Mouse (Mus musculus): ENCODE results near the gene Rpl13. TPM values are rescaled to one million over a fixed set of nuclear protein-coding genes. Genes with fewer than 3 reads are reported as not detected.
"Not testable (repeated sequence)": the region's sequence is repeated elsewhere in the genome, so short reads cannot be mapped to it uniquely, and the experiment has no call there.

Rpl13 gene
- total RNA-seq (2021): 100 to 1,000 TPM; 467 to 496 TPM
- long read RNA-seq, transcript Rpl13-201 (6 exons, 780 nt): major isoform, 194 of 203 reads
- long read RNA-seq, partial matches to known transcripts: 7 of 203 reads
- long read RNA-seq, other reads (novel, unspliced or antisense): 1 of 203 reads

GRCm38 (mm10) chr8:123101735-123102685 is at the start of gene Rpl13:
Rpl13 (plus strand) TSS chr8:123102350.
- DNase-seq (ENCODE audit: low spot score in 2 of 2): peak; percentile 96 to 99

DNA sequence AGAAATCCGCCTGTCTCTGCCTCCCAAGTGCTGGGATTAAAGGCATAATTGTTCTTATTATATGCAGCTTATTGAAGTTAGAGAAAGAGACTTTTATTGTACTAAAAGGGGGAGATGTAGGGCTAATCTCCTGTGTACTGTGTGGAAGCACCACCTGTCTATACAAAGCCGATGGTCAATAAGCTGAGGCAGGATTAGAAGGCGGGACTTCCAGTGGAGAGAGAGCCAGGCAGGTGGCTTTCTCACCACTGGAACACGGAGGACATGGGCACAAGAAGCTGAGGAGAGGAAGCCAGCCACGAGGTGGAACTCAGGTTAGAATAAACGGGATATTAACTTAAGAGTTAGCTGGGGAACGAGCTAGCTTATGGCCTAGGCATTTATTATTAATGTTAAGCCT is 39.4 kb upstream of the Rpl13 start, which contains the start of gene Spg7:
Spg7 (plus strand) TSS at position 222 of the 400 bp plus-strand sequence.
- no peak for DNase-seq (ENCODE audit: low spot score in 2 of 2)

- DNase-seq (ENCODE audit: low spot score in 2 of 2): no peak
Observed at GRCm38 (mm10) chr8:123064072-123064471, 38.1 kb upstream of the Rpl13 start.

GRCm38 (mm10) chr8:123064809-123065213 is 37.3 kb upstream of the Rpl13 start:
- no peak for DNase-seq (ENCODE audit: low spot score in 2 of 2)

GRCm38 (mm10) chr8:123065214-123066100 is 36.7 kb upstream of the Rpl13 start:
- peak; percentile 95 to 97 for DNase-seq (ENCODE audit: low spot score in 2 of 2)

DNA sequence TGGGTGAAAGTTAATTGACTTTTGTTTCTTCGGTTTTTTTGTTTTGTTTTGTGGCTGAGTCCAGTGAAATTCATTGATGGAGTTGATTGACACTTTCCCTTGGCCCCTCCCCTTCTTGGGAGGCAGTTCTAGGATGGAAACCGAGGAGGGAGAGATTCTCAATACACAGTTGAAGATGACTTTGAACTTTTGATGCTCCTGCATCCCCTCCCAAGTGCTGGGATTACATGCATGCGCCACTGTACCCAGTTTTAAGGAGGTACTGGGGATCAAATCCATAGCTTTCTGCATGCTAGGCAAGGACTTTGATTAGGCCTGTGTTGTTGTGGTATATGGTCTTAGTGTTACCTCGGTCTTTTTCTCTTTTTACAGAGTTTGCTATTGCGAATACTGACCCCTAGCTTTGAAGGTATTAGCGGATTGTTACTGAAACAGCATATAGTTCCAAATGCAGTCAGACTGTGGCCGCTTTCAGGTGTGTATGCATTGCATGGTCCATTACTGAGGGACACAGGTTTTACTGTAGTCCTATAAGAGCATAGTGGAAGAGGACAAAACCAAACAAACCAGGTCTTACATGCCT is 36.0 kb upstream of the Rpl13 start:
- no peak for DNase-seq (ENCODE audit: low spot score in 2 of 2)

DNA sequence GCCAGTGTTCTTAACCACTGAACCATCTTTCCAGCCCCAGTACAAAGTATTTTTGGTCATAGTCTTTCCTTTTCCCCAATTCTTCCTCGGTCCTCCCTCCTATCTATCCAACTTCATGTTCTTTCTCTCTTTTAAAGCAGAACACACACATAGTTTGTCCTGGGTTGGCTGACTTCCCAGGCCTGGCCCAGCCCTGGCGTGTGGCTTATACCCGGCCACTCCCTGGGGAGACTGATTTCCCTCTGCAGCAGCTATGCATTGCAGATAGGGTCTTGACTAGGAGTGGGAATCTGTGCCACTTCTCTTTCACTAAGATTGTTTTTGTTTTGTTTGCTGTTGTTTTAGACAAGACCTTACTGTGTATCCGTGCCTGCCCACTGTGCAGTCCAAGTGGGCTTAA is 31.0 kb upstream of the Rpl13 start:
- no peak for DNase-seq (ENCODE audit: low spot score in 2 of 2)

GRCm38 (mm10) chr8:123077213-123077612 is 24.9 kb upstream of the Rpl13 start:
- DNase-seq (ENCODE audit: low spot score in 2 of 2): no peak

DNA sequence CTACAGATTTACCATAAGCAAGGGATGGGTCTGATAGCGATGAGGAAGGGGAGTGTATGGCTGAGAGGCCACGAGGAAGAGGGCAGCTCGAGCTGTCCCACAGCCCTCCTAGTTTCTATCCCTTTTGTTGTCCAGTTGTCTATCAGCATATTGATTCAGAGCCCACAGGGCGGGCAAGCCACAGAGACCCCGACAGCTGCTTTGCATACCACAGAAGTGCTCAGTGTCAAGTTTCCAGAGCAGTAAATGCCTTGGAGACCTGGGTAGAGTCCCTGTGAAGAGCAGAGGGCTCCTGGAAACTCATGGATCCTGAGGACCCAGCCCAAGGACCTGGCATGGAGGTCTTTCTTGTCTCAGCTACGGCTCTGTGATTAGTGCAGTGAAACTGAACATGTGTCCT is 19.2 kb upstream of the Rpl13 start:
- DNase-seq (ENCODE audit: low spot score in 2 of 2): no peak

DNA sequence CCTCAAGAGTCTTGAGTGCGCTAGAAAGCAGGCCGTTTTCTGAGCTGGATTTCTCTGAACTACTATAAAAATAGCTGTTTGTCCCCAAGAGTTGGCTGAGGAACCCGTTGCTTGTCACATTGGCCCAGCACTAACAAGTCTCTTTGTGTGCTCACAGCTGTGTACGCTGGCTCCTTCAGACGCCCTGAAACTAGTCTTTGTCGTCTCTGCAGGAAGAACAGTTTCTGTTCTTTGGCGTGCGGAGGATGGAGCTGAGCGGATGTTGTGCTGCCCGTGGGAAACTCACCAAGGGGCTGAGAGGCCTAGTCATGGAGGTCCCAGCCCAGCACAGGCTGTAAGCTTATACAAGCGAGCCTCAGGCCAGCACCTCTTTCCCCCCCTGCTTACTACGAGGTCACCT is 18.5 kb upstream of the Rpl13 start:
- DNase-seq (ENCODE audit: low spot score in 2 of 2): peak in 1 of 2 experiments; percentile 66

- no peak for DNase-seq (ENCODE audit: low spot score in 2 of 2)
Observed at GRCm38 (mm10) chr8:123087289-123087688, 14.9 kb upstream of the Rpl13 start.

DNA sequence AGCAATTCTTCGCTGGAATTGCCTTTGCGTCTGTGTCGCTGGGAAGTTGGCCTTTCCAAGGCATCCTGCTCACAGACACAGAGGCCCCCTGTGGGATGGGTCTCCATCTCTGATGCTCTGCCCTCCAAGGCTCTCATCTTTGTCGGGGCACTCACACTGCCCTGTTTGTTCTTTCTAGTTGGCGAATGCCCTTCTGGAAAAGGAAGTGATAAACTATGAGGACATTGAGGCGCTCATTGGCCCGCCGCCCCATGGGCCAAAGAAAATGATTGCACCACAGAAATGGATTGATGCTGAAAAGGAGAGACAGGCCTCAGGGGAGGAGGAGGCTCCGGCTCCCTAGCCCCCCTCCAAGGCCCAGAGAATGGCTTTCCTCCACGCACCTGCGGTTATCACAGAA is 4.9 kb upstream of the Rpl13 start:
- DNase-seq (ENCODE audit: low spot score in 2 of 2): no peak

DNA sequence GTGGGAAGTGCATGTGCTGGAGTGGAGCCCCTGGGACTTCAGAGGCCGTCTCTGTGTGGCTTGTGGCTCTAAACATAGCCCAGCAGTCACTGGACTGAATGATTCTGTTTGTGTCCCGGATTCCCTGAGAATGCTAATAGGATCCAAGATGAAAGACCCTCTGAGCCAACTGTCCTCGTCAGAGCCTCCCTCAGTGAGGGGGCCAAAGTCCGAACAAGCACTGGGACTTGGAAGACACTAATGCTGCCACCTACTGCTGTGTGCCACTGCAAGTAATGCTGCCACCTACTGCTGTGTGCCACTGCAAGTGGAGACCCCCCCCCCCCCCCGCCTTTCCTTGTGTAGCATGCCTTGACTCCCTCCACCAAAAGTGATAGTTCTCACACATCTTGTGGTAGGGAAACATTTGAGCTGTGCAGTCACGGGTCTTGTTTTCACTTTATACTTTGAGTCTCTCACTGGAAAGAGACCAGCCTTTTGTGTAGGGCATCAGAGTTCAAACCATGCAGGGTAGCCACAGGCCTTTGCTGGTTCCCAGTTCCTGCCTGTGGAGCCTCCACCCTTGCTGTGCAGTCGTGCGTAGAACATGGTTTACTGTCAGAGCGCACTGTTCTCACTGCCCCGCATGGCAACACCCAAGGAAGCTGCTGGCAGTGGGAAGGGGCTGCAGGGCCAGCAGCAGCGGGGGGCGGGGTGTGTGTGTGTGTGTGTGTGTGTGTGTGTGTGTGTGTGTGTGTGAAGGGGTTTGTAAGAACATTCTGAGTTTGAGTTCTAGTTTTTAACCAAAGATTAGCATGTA is 4.2 kb upstream of the Rpl13 start:
- DNase-seq (ENCODE audit: low spot score in 2 of 2): no peak

- no peak for DNase-seq (ENCODE audit: low spot score in 2 of 2)
Observed at GRCm38 (mm10) chr8:123100288-123100687, 1.9 kb upstream of the Rpl13 start.

DNA sequence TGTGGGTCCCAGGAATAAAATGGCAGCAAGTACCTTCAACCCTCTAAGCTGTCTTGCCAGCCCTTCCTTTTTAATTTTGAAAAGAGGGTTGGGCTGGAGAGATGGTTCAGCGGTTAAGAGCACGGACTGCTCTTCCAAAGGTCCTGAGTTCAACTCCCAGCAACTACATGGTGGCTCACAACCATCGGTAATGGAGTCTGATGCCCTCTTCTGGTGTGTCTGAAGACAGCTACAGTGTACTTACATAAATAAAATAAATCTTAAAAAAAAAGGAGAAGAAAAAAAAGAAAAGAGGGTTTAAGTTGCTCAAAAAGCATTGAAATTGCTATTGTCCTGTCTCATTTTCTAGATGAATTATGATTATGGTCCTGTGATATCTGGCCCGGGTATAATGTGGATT is 906 bp upstream of the Rpl13 start:
- DNase-seq (ENCODE audit: low spot score in 2 of 2): no peak

- DNase-seq (ENCODE audit: low spot score in 2 of 2): not testable (repeated sequence)
Observed at GRCm38 (mm10) chr8:123102855-123103254, 705 bp downstream of the Rpl13 start.

DNA sequence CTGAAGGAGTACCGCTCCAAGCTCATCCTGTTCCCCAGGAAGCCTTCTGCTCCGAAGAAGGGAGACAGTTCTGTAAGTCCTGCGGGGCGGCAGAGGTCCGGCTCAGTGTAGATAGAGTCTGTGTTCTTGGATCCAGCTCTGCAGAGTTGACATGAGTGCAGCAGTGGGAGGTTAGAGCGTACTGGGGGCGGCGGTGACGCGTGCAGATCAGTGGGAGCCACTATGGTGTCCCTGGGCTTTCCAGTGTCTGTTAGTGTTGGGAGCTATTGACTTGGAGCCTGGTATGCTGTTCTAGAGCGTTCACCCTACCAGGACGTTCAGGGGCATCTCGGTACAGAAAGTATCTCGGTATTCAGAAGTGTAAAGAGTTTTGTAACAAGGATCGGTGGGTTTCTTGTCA is 1.1 kb downstream of the Rpl13 start:
- DNase-seq (ENCODE audit: low spot score in 2 of 2): no peak

DNA sequence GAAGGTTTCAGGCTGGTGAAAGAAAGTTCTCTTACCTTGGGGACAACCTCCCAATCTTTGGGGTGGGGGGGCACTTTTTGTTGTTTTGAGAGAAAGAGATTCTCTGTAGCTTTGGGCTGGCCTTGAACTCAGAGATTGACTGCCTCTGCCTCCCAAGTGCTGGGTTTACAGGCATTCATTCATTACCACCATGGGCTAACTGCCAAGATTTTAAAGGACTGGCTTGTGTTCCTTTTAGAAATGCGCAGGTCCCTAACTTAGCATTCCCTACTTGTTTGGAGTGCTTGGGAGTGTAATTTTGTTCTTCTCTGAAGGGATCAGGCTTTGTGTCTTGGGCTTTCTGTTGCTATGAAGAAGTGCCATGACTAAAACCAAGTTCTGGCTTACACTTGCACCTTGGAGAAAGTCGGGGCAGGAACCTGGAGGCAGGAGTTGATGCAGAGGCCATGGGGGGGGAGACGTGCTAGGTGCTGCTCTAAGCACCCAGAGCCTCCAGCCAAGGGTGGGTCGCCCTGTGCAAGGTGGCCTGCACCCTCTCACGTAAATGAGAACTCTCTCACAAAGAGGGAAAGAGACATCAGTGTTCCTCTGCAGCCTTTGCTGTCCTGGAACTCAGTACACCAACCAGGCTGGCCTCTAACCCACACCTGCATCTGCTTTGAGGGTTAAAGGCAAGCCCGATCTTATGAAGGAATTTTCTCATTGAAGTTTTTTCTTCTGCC is 2.1 kb downstream of the Rpl13 start:
- no peak for DNase-seq (ENCODE audit: low spot score in 2 of 2)

GRCm38 (mm10) chr8:123105553-123106326 is 3.6 kb downstream of the Rpl13 start:
- no peak for DNase-seq (ENCODE audit: low spot score in 2 of 2)
